Mouse (Mus musculus): ENCODE results near the gene Cyp2c23.

Gene Cyp2c23

GRCm38 (mm10) chr19:43972129-43972528 is 56.9 kb downstream of the Cyp2c23 start:
- DNase-seq (ENCODE audit: low spot score) = no peak

- no peak for DNase-seq (ENCODE audit: low spot score)
These were observed 60.5 kb downstream of the Cyp2c23 start for GRCm38 (mm10) chr19:43968436-43969026.

- no peak for DNase-seq (ENCODE audit: low spot score)
These were observed 62.5 kb downstream of the Cyp2c23 start for GRCm38 (mm10) chr19:43966481-43966880.

GRCm38 (mm10) chr19:43965496-43966085 is 63.4 kb downstream of the Cyp2c23 start:
- DNase-seq (ENCODE audit: low spot score) = no peak

DNA sequence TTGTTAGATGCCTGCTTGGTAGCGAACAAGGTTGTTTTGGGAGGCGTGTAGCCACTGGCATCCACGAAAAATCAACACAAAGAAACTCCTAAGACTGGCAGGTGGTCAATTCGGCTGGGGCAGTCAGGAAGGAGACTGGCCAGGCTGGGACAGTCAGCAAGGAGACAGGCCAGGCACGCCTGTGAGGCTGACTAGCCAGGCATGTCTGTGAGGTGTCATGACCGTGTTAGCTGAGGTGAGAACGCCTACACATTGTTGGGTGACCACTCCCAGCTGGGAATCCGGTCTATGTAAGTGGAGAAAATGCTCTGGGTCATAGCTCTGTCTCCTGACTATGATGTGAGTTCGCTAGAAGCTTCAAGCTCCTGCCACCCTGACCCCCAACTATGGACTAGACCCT is 66.2 kb downstream of the Cyp2c23 start:
- DNase-seq (ENCODE audit: low spot score) = no peak

GRCm38 (mm10) chr19:43961185-43961584 is 67.8 kb downstream of the Cyp2c23 start:
- DNase-seq (ENCODE audit: low spot score) = peak; percentile 40

- DNase-seq (ENCODE audit: low spot score) = no peak
These were observed 69.0 kb downstream of the Cyp2c23 start for GRCm38 (mm10) chr19:43960014-43960413.

GRCm38 (mm10) chr19:43959162-43959561 is 69.8 kb downstream of the Cyp2c23 start:
- peak; percentile 87 for DNase-seq (ENCODE audit: low spot score)

DNA sequence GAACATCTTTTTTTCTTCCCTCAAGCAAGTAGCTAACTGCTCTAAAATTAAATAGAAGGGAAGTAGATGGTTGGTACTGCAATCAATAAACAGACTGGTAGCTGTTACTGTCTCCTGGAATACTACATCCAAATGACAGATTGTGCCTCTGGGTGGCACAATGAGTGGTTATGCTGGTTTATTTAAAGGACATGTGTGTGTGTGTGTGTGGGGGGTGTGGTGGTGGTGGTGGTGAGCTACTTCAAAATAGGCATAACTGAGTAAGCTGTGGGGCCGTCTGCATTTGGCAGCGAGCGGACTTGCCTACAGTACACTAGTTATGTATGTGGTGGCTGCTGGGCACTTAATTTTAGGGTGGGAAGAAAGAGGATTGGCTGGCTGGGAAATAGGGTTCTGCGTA is 71.1 kb downstream of the Cyp2c23 start:
- no peak for DNase-seq (ENCODE audit: low spot score)

- DNase-seq (ENCODE audit: low spot score) = no peak
These were observed 71.6 kb downstream of the Cyp2c23 start for GRCm38 (mm10) chr19:43957402-43957801.

GRCm38 (mm10) chr19:43955266-43955665 is 73.7 kb downstream of the Cyp2c23 start:
- no peak for DNase-seq (ENCODE audit: low spot score)

Data from embryo, embryonic 10.5 days (tissue).